Mouse (Mus musculus) MEL-GATA-1-ER (cell line): ENCODE results near the gene Olfr1.

Experiments
- DNase-seq: peaks from one replicate; pipeline ENCODE4 v3.0.0-alpha.2; 2012; ENCODE audit warnings: low read depth; ENCODE audit errors: extremely low read depth

The Olfr1 gene

GRCm38 (mm10) chr11:73399514-73399913 lies at the start of gene Olfr1:
Olfr1 (minus strand) TSS chr11:73399614.
- no peak for DNase-seq

DNA sequence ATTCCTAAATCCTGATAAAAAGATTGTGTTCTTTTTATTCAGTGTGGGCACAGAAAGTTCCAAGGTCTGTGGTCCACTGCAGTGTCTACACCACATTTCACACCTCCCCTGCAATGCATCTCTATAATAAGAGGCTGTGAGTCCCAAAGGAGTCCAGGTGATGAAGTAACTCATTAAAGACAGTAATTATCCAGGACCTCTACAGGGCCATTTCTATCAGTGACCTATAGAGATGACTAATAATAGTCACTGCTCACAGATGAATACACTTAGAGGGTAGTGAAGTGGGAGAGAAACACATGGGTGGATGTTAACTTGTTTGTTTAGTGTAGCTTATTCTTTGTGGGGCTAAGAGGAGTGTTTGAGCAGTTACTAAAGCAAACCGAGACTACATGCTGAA lies 29.0 kb upstream of the Olfr1 start, which contains the start of gene Olfr378:
TSS of gene Olfr378 (minus strand) at position 101 of the 400 bp plus-strand sequence.
- DNase-seq, result no peak

DNA sequence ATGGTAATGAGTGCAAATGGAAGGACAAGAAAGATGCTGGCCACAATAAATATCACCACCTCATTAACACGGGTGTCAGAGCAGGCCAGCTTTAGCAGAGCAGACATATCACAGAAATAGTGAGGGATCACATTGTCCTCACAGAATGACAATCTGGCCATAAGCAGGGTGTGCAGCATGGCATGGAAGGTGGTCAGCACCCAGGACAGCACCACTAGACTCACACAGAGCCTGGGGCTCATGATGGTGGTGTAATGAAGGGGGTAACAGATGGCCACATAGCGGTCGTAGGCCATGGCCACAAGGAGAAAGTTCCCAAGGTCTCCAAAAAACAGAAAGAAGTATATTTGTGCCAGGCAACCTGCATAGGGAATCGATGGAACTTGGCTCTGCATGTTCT lies 4.0 kb downstream of the Olfr1 start:
- no peak for DNase-seq

GRCm38 (mm10) chr11:73370946-73371345 lies 28.5 kb downstream of the Olfr1 start, which contains the start of gene Olfr376:
Olfr376 (plus strand) TSS chr11:73371246.
- DNase-seq, result no peak

- DNase-seq, result no peak
Observed at GRCm38 (mm10) chr11:73350483-73350882, 48.9 kb downstream of the Olfr1 start, which contains the start of gene Olfr20. Olfr20 (plus strand) TSS chr11:73350783.
